Mouse (Mus musculus) MEL (cell line): ENCODE data around the gene Rtcb.

ENCODE experiments used
- BHLHE40 ChIP-seq: IDR thresholded peaks from 2 replicates; pipeline ENCODE4 v1.6.1; 2012; ENCODE audit warnings: low read depth, mild to moderate bottlenecking, inconsistent platforms, low read length, improper control_type of control experiment, borderline replicate concordance
- CTCF ChIP-seq, 3 experiments: IDR thresholded peaks in 2 of 3; conservative IDR thresholded peaks in 1 of 3; 2 replicates each; pipeline ENCODE4 v1.5.1; 2011 to 2012; ENCODE audit warnings: low read length in 3 of 3, low read depth in 2 of 3, mild to moderate bottlenecking in 2 of 3, improper control_type of control experiment in 1 of 3, inconsistent platforms in 1 of 3, mixed read lengths in 1 of 3, moderate library complexity in 1 of 3; ENCODE audit not compliant: control insufficient read depth in 1 of 3, insufficient read depth in 1 of 3, poor library complexity in 1 of 3, severe bottlenecking in 1 of 3
- EP300 ChIP-seq, 2 experiments: IDR thresholded peaks; 2 replicates each; pipeline ENCODE4 v1.6.1; 2011; ENCODE audit warnings: improper control_type of control experiment in 2 of 2, low read length in 2 of 2, low read depth in 1 of 2, mild to moderate bottlenecking in 1 of 2
- GATA1 ChIP-seq: IDR thresholded peaks from 2 replicates; pipeline ENCODE4 v1.6.1; 2011; ENCODE audit warnings: low read depth, low read length, improper control_type of control experiment
- HCFC1 ChIP-seq: IDR thresholded peaks from 2 replicates; pipeline ENCODE4 v1.6.1; 2012; ENCODE audit warnings: low read depth, mild to moderate bottlenecking, inconsistent platforms, low read length, improper control_type of control experiment, moderate library complexity
- MXI1 ChIP-seq: IDR thresholded peaks from 2 replicates; pipeline ENCODE4 v1.6.1; 2011; ENCODE audit warnings: mild to moderate bottlenecking, low read depth, low read length, improper control_type of control experiment
- MYB ChIP-seq: IDR thresholded peaks from 2 replicates; pipeline ENCODE4 v1.6.1; 2011; ENCODE audit warnings: mild to moderate bottlenecking, low read depth, low read length, improper control_type of control experiment
- POLR2A ChIP-seq, 2 experiments: IDR thresholded peaks; 2 replicates each; pipeline ENCODE4 v1.6.1; 2011 to 2012; ENCODE audit warnings: low read length in 2 of 2, mild to moderate bottlenecking in 2 of 2, control low read depth in 1 of 2, improper control_type of control experiment in 1 of 2, low read depth in 1 of 2, moderate library complexity in 1 of 2; ENCODE audit not compliant: control insufficient read depth in 1 of 2, insufficient read depth in 1 of 2, poor library complexity in 1 of 2
- POLR2AphosphoS5 ChIP-seq: IDR thresholded peaks from 2 replicates; pipeline ENCODE4 v1.6.1; 2012; ENCODE audit warnings: low read depth, borderline replicate concordance, mild to moderate bottlenecking, inconsistent platforms, low read length, moderate library complexity, mixed read lengths
- TAL1 ChIP-seq: IDR thresholded peaks from 2 replicates; pipeline ENCODE4 v1.6.1; 2012; ENCODE audit warnings: mild to moderate bottlenecking, inconsistent platforms, low read length, moderate library complexity, mixed read lengths
- TCF12 ChIP-seq: IDR thresholded peaks from 2 replicates; pipeline ENCODE4 v1.6.1; 2014; ENCODE audit warnings: low read depth, mild to moderate bottlenecking, inconsistent platforms, low read length, improper control_type of control experiment, moderate library complexity
- USF1 ChIP-seq: IDR thresholded peaks from 2 replicates; pipeline ENCODE4 v1.6.1; 2014; ENCODE audit warnings: low read depth, mild to moderate bottlenecking, inconsistent platforms, low read length, improper control_type of control experiment, moderate library complexity

GRCm38 (mm10) chr10:85936280-85936965 lies 21.2 kb downstream of the Rtcb start:
- TF ChIP-seq TCF12, result no peak
- TF ChIP-seq POLR2AphosphoS5, result no peak
- TF ChIP-seq POLR2A (IDR thresholded peaks at IDR 0.05; ENCODE audit: control insufficient read depth in 1 of 2, insufficient read depth in 1 of 2, low read depth in 1 of 2, low read length in 2 of 2, poor library complexity in 1 of 2), result no peak
- no peak for TF ChIP-seq CTCF (IDR thresholded peaks at IDR 0.05 in 2 of 3, conservative IDR thresholded peaks at IDR 0.05 in 1 of 3; ENCODE audit: control insufficient read depth in 1 of 3, insufficient read depth in 1 of 3, low read depth in 2 of 3, low read length in 3 of 3, poor library complexity in 1 of 3, severe bottlenecking in 1 of 3)
- no peak for TF ChIP-seq HCFC1
- TF ChIP-seq GATA1, result no peak
- no peak for TF ChIP-seq USF1
- TF ChIP-seq MXI1, result no peak
- TF ChIP-seq MYB, result no peak
- TF ChIP-seq TAL1, result no peak
- TF ChIP-seq EP300 (IDR thresholded peaks at IDR 0.05; ENCODE audit: low read depth in 1 of 2, low read length in 2 of 2), result no peak
- TF ChIP-seq BHLHE40, result no peak
